Mouse (Mus musculus) frontal cortex, postnatal 10 days (tissue): ENCODE data around the gene Cep170b.

Experiments
- DNase-seq, 2 experiments: peaks; one replicate each; pipeline ENCODE4 v3.0.0; 2022; ENCODE audit warnings: low spot score in 2 of 2, mixed read lengths in 1 of 2

Gene Cep170b

GRCm38 (mm10) chr12:112736636-112736925, 16.3 kb downstream of the Cep170b start:
- DNase-seq, result no peak

- DNase-seq, result no peak
These were observed 16.8 kb downstream of the Cep170b start for GRCm38 (mm10) chr12:112737081-112737480.

- DNase-seq, result peak in 1 of 2 experiments; percentile 69
These were observed 17.5 kb downstream of the Cep170b start for GRCm38 (mm10) chr12:112737761-112738160.

- DNase-seq, result no peak
These were observed 18.2 kb downstream of the Cep170b start for GRCm38 (mm10) chr12:112738281-112739022.

GRCm38 (mm10) chr12:112739023-112739568, 18.8 kb downstream of the Cep170b start:
- DNase-seq, result no peak

GRCm38 (mm10) chr12:112742768-112743167, 22.5 kb downstream of the Cep170b start:
- no peak for DNase-seq

- DNase-seq, result peak; percentile 78 to 87
These were observed 23.1 kb downstream of the Cep170b start for GRCm38 (mm10) chr12:112743168-112743975.

GRCm38 (mm10) chr12:112744211-112744610, 24.0 kb downstream of the Cep170b start:
- no peak for DNase-seq

- no peak for DNase-seq
These were observed 24.8 kb downstream of the Cep170b start for GRCm38 (mm10) chr12:112744891-112745580.

- no peak for DNase-seq
These were observed 25.5 kb downstream of the Cep170b start for GRCm38 (mm10) chr12:112745716-112746115.

GRCm38 (mm10) chr12:112746461-112746807, 26.2 kb downstream of the Cep170b start:
- no peak for DNase-seq

- DNase-seq, result no peak
These were observed 26.8 kb downstream of the Cep170b start for GRCm38 (mm10) chr12:112746808-112747605.

GRCm38 (mm10) chr12:112747606-112747970, 27.3 kb downstream of the Cep170b start:
- DNase-seq, result no peak

- DNase-seq, result no peak
These were observed 30.7 kb downstream of the Cep170b start for GRCm38 (mm10) chr12:112750976-112751375.

GRCm38 (mm10) chr12:112752399-112752798, 32.1 kb downstream of the Cep170b start:
- no peak for DNase-seq

- no peak for DNase-seq
These were observed 35.6 kb downstream of the Cep170b start for GRCm38 (mm10) chr12:112755900-112756299.

- DNase-seq, result no peak
These were observed 37.6 kb downstream of the Cep170b start for GRCm38 (mm10) chr12:112757896-112758295.

- no peak for DNase-seq
These were observed 39.2 kb downstream of the Cep170b start for GRCm38 (mm10) chr12:112759471-112759870.

GRCm38 (mm10) chr12:112760154-112760926, 40.1 kb downstream of the Cep170b start, which contains the start of gene Pld4:
Gene Pld4 (plus strand): TSS chr12:112760655.
- DNase-seq, result no peak

- DNase-seq, result no peak
These were observed 41.2 kb downstream of the Cep170b start for GRCm38 (mm10) chr12:112761411-112761810.

- no peak for DNase-seq
These were observed 41.8 kb downstream of the Cep170b start for GRCm38 (mm10) chr12:112762018-112762417.
